Mouse (Mus musculus) gastrocnemius, adult 2 months (tissue): ENCODE measurements at regions not wholly inside any gene's neighbourhood (a gene's known extent, or its start where the extent isn't known, plus 50 kb on each side); places are given as distances from the start of the nearest gene placed in this dataset.

Source experiments
- DNase-seq: peaks from one replicate; pipeline ENCODE4 v3.0.0; 2022
- H3K27ac ChIP-seq: fragments of 200-600 bp; 2 replicates; pipeline ENCODE4 v1.8.1; 2022; ENCODE audit warnings: mild to moderate bottlenecking
- H3K4me3 ChIP-seq: fragments of 200-600 bp; 2 replicates; pipeline ENCODE4 v1.8.1; 2022; ENCODE audit warnings: mild to moderate bottlenecking, moderate library complexity
- CTCF ChIP-seq: fragments of 200-600 bp; IDR thresholded peaks from 2 replicates; pipeline ENCODE4 v1.8.1; 2022; ENCODE audit warnings: antibody characterized with exemption, mild to moderate bottlenecking, moderate library complexity
- intact Hi-C: fragments of 180-260 bp; cut with DNase I; formaldehyde crosslinking; loops from one replicate; pipeline ENCODE4 v1.15.1; 2025

DNA sequence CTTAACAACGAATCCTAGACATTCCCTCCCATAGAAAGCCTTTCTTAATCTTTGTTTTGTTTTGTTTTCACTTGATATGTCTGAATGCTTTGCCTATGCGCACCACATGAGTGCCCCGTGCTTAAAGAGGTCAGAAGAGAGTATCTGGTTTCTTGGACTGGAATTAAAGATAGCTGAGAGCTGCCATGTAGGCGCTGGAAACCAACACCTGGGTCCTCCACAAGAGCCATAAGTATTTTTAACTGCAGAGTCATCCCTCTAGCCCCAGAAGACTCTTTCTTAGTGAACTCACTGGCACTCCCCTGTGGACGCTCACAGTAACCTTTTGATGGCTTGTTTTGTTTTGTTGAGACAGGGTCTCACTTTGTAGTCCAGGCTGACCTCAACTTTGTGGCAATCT lies 127.5 kb upstream of the Pfn2 start:
- Histone ChIP-seq H3K4me3 (peak overlapping the region; percentile 15; the same call in 1 of the 2 replicates), H3K27ac (peak overlapping the region; percentile 91)
- DNase-seq = peak; percentile 59
- TF ChIP-seq CTCF = peak; percentile 58
- intact Hi-C loops = loop anchor here (1.0 to 5.0 kb wide), 2 partner anchors 53 to 129 kb away; no protein-coding TSS in a partner anchor

DNA sequence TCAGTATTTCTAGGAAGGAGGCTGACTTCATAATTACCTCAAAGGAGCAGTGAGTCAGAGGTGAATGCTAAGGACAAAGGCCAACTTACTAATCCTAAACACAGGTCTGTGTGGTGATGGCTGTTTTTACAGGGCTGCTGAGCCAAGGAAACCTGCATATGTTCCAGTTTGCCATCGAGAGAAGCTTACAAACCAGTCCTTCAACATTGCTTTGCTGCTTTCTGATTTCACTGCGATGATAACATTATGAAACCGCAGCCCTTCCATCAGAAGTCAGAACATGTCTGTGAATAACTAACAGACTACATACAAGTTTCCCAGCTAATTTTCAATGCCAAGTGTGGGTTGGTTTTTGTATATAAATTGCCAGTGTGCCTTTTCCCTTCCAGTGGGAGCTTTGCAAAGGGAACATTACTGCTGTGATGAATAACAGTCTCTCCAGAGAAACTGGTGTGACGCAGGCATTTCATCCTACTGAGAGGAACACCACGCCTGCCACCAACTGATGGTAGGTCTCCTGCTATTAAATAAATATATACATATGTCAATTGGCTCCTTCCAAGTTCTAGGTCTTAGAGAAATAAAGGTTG lies 128.9 kb upstream of the Pfn2 start:
- no peak for DNase-seq
- intact Hi-C loops = loop anchor here (5.0 kb wide), 1 partner anchor 54 kb away; no protein-coding TSS in a partner anchor
- no peak overlapping the region for H3K4me3 ChIP-seq
- H3K27ac ChIP-seq = peak overlapping the region; percentile 91
- no peak for TF ChIP-seq CTCF

GRCm38 (mm10) chr3:57988175-57988574 lies 140.3 kb upstream of the Pfn2 start:
- DNase-seq = no peak
- intact Hi-C loops = no loop called here
- no peak overlapping the region for H3K27ac ChIP-seq
- no peak overlapping the region for H3K4me3 ChIP-seq
- no peak for TF ChIP-seq CTCF

GRCm38 (mm10) chr3:57990738-57991137 lies 142.9 kb upstream of the Pfn2 start:
- Histone ChIP-seq H3K4me3 (no peak overlapping the region), H3K27ac (no peak overlapping the region)
- no peak for TF ChIP-seq CTCF
- no peak for DNase-seq
- intact Hi-C loops = no loop called here

DNA sequence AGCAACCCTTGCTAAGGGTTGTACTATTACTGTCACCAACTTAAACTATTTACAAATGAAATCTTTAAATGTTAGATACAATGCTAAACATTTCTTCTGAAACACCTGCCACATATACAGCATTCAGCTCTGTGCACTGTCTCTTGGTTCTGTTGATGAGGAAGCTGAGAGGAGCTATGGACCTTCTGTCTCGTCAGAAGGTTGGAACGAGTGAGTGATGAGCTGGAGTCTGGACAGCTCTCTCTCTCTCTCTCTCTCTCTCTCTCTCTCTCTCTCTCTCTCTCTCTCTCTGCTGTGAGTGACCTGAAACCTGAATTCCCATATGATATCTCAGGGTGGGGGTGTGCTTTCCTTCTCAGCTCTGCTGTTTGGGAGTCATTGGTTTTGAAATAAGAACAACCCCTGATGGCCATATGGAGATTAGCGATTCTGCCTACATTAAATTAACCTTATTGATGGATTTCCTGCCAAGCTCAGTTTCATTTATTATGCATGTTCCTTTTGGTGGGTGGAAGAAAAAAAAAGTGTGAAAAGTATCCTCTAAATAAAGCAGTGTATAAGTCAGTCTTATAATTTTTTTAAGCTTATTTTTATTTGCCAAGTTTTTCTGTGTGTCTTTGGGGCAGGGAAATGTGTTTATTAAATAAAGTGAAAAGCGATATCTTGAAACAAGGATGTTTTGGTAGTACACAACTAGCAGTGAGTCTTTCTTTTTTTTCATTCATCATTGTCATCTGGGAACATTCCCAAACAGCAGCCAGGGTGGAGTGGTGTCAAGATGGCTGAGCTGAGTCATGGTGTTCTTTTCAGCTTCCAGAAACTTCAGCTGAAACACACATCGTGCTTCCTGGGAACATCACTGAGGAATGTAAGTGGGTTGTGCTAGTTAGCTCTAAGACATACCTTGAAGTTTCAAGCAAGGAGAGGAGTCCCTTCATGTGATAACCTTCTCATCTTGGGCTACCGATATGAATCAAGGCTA lies 150.5 kb upstream of the Pfn2 start:
- H3K4me3 ChIP-seq = no peak overlapping the region
- no peak for TF ChIP-seq CTCF
- H3K27ac ChIP-seq = no peak overlapping the region
- intact Hi-C loops = no loop called here
- peak; percentile 23 for DNase-seq

GRCm38 (mm10) chr3:58002792-58003574 lies 155.1 kb upstream of the Pfn2 start:
- no peak for TF ChIP-seq CTCF
- DNase-seq = no peak
- no peak overlapping the region for H3K27ac ChIP-seq
- intact Hi-C loops = no loop called here
- no peak overlapping the region for H3K4me3 ChIP-seq

DNA sequence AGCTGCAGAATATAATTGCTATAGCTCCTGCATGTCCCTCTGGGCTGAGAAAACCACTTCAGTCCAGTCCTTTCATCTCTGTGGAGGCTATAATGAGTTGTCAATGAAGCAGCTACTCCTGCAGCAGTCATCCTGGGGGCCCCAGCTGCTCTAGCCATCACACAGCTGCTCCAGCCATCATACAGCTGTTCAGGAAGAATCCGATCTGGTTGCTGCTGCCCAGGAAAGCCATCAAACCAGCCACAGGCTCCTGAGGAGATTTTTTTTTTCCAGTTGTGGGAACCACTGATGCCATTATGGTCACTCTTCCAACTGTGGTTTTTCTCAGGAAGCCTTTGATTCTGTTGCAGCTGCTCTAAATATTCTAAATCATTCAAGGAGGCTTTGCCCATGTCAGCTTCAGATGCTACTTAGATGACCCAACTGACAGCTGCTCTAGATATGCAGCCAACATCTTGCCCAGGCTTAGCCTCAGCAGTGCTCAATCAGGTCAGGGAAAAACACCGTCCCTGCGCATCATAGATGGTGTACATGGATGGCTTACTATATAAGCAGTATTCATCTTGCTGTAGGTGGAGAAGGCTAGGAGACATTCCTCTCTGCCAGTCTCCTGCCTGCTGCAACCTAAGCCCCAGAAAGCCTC lies 177.0 kb upstream of the Pfn2 start:
- TF ChIP-seq CTCF = no peak
- peak; percentile 12 for DNase-seq
- intact Hi-C loops = no loop called here
- no peak overlapping the region for H3K4me3 ChIP-seq
- H3K27ac ChIP-seq = no peak overlapping the region

- TF ChIP-seq CTCF = no peak
- DNase-seq = no peak
- Histone ChIP-seq H3K27ac (no peak overlapping the region), H3K4me3 (no peak overlapping the region)
- intact Hi-C loops = no loop called here
Measured at GRCm38 (mm10) chr3:58049618-58050017, 201.7 kb upstream of the Pfn2 start.

GRCm38 (mm10) chr3:58054726-58055125 lies 206.8 kb upstream of the Pfn2 start:
- intact Hi-C loops = no loop called here
- no peak for DNase-seq
- Histone ChIP-seq H3K4me3 (no peak overlapping the region), H3K27ac (peak overlapping the region; percentile 35; the same call in 1 of the 2 replicates)
- TF ChIP-seq CTCF = no peak

- H3K27ac ChIP-seq = no peak overlapping the region
- no peak overlapping the region for H3K4me3 ChIP-seq
- intact Hi-C loops = no loop called here
- DNase-seq = no peak
- TF ChIP-seq CTCF = no peak
Measured at GRCm38 (mm10) chr3:58055181-58055580, 207.3 kb upstream of the Pfn2 start.

- TF ChIP-seq CTCF = no peak
- DNase-seq = no peak
- Histone ChIP-seq H3K27ac (no peak overlapping the region), H3K4me3 (no peak overlapping the region)
- intact Hi-C loops = no loop called here
Measured at GRCm38 (mm10) chr3:58056191-58057063, 208.5 kb upstream of the Pfn2 start.

DNA sequence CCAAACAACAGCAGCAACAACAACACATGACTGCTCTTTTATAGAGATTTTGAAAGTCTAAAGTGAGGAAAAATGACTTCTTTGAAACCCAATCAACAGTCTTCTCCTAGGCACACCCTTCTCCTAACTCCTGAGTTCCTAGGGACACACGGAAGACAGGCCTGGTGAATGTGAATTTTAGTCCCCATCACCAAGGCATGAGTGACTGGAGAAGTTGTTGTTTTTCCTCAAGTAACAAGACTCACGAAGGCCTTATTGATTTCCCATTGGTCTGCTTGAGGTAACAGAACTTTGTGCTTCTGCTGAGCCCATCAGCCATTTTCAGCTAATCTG lies 209.2 kb upstream of the Pfn2 start:
- H3K4me3 ChIP-seq = no peak overlapping the region
- TF ChIP-seq CTCF = no peak
- H3K27ac ChIP-seq = no peak overlapping the region
- intact Hi-C loops = no loop called here
- DNase-seq = no peak
